ENCODE assay signal across 19 mouse cellular contexts in genomic region chr12:24757387-24757786, GRCm38 (mm10).
"Had no signal": no experiment of that assay in that cellular context is flagged by ENCODE, and none has a peak within 500 bp of the region (broad histone marks: within the 10 kb centered on the region; RNA-seq: fewer than 3 reads in every experiment).

No protein-coding gene starts in this region.

- H3K4me2 ChIP-seq: kidney, embryonic 15.5 days; limb, embryonic 12.5 days; limb, embryonic 15.5 days; lung, embryonic 15.5 days; midbrain, embryonic 11.5 days had no signal

- H3K9me3 ChIP-seq: kidney, embryonic 15.5 days; limb, embryonic 12.5 days; limb, embryonic 15.5 days; lung, embryonic 15.5 days had no signal

- H3K27me3 ChIP-seq: kidney, embryonic 15.5 days; limb, embryonic 12.5 days; limb, embryonic 15.5 days; lung, embryonic 15.5 days had no signal

- H3K27ac ChIP-seq: kidney, embryonic 15.5 days; left cerebral cortex, adult 2 months; limb, embryonic 12.5 days; limb, embryonic 15.5 days; liver, embryonic 14.5 days; lung, embryonic 15.5 days had no signal

- H3K36me3 ChIP-seq: kidney, embryonic 15.5 days; limb, embryonic 12.5 days; limb, embryonic 15.5 days; lung, embryonic 15.5 days had no signal

- H3K9ac ChIP-seq: kidney, embryonic 15.5 days; limb, embryonic 12.5 days; limb, embryonic 15.5 days; liver, embryonic 14.5 days; lung, embryonic 15.5 days had no signal

- DNase-seq: kidney, adult 11 months; kidney, adult 8-10 months; kidney, postnatal 10 days; kidney, postnatal 36 days; layer of hippocampus, postnatal 36 days; left cerebral cortex, postnatal 4 days; lung, adult 18-20 months; lung, postnatal 14 days; lung, postnatal 4 days; midbrain, embryonic 14.5 days; right cerebral cortex, postnatal 4 days; thymus, postnatal 25 days had no signal

- H3K4me3 ChIP-seq: kidney, embryonic 15.5 days; left cerebral cortex, adult 2 months; limb, embryonic 12.5 days; limb, embryonic 15.5 days; lung, embryonic 15.5 days had no signal
